Mouse (Mus musculus): ENCODE measurements around the gene A030014E15Rik. TPM values are rescaled to one million over a fixed set of nuclear protein-coding genes. Genes with fewer than 3 reads are reported as not detected.

A030014E15Rik gene
- total RNA-seq, 1 experiment, result not detected

DNA sequence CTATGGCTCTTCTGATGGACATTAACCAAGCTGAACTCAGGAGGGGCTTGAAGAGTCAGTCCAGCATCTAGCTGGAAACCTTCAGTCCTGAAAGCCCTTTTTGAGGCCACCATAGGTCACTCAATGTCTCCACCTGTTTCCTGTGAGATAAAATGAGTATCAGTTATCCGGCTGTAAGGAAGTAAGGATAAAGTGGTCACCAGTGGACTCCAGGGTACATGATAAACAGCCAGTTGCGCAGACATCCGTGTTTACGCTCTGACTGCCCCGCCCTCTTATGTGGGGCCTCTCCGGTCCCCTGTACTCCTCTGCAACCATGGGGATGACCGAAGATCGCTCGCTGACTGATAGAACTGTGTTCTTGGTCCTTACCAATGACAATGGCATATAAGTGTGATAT, 49.6 kb downstream of the A030014E15Rik start:
- no peaks in the 10 kb centered on the region for H3K36me3 ChIP-seq (ENCODE audit: control insufficient read depth, insufficient read depth, low read length, poor library complexity, severe bottlenecking)
- no peaks in the 10 kb centered on the region for H3K9me3 ChIP-seq (ENCODE audit: control insufficient read depth, insufficient read depth, low read depth, low read length)
- DNase-seq (ENCODE audit: low read depth, low spot score), result no peak
- in situ Hi-C loops (cut with MboI; ENCODE audit: low sequenced_read_pairs in 2 of 2, unreplicated experiment in 2 of 2), result no loop called here
- no peak overlapping the region for H3K4me3 ChIP-seq (ENCODE audit: insufficient read depth in 1 of 2, low read depth in 1 of 2, low read length in 2 of 2, poor library complexity in 1 of 2, severe bottlenecking in 1 of 2)
- H3K4me1 ChIP-seq (ENCODE audit: control insufficient read depth in 2 of 2, insufficient read depth in 2 of 2, low read length in 2 of 2, poor library complexity in 1 of 2), result no peaks in the 10 kb centered on the region
- no peak overlapping the region for H3K27ac ChIP-seq (ENCODE audit: insufficient read depth, low read depth, low read length, poor library complexity, severe bottlenecking)
- TF ChIP-seq CHD2 (IDR thresholded peaks at IDR 0.05; ENCODE audit: low read depth, low read length) (no peak), ZNF384 (IDR thresholded peaks at IDR 0.05; ENCODE audit: low read depth, low read length) (no peak), MAFK (IDR thresholded peaks at IDR 0.05; ENCODE audit: insufficient read depth, low read depth, low read length) (no peak), HCFC1 (IDR thresholded peaks at IDR 0.05; ENCODE audit: borderline replicate concordance, insufficient read depth, low read length) (no peak), ZC3H11A (IDR thresholded peaks at IDR 0.05; ENCODE audit: borderline replicate concordance, low read depth, low read length) (no peak)
- H3K9ac ChIP-seq (ENCODE audit: insufficient read depth, low read depth, low read length, poor library complexity, severe bottlenecking), result no peak overlapping the region

Other genes with a start within 250 kb of the A030014E15Rik start
- gene Mff, start 200.0 kb upstream of the A030014E15Rik start, total RNA-seq (2012; rRNA removed), result 52.2 and 70.4 TPM in 2 replicates
- not detected in 2 replicates for gene Tm4sf20, start 156.5 kb upstream of the A030014E15Rik start, total RNA-seq (2012; rRNA removed)
- gene Gm47791, start 153.7 kb upstream of the A030014E15Rik start, total RNA-seq (2012; rRNA removed), result not detected in 2 replicates
- gene Agfg1, start 85.4 kb upstream of the A030014E15Rik start, total RNA-seq (2012; rRNA removed), result 46.1 and 66.6 TPM in 2 replicates
- gene A030005L19Rik, start 11.6 kb upstream of the A030014E15Rik start, total RNA-seq (2012; rRNA removed), result 0.80 and 0.95 TPM in 2 replicates
- gene Gm6217, start 6.5 kb downstream of the A030014E15Rik start, total RNA-seq (2012; rRNA removed), result not detected in 2 replicates
- not detected in 2 replicates for gene A030003K21Rik, start 18.5 kb downstream of the A030014E15Rik start, total RNA-seq (2012; rRNA removed)
- gene Gm7544, start 31.1 kb downstream of the A030014E15Rik start, total RNA-seq (2012; rRNA removed), result not detected in 2 replicates
- gene Gm47955, start 35.4 kb downstream of the A030014E15Rik start, total RNA-seq (2012; rRNA removed), result not detected in 2 replicates
- gene Gm47959, start 75.6 kb downstream of the A030014E15Rik start, total RNA-seq (2012; rRNA removed), result not detected in 2 replicates
- 1.3 and 1.9 TPM in 2 replicates for gene Slc19a3, start 113.5 kb downstream of the A030014E15Rik start, total RNA-seq (2012; rRNA removed)
- gene Krtap28-10, start 117.6 kb downstream of the A030014E15Rik start, total RNA-seq (2012; rRNA removed), result not detected in 2 replicates
- gene Gm47969, start 120.0 kb downstream of the A030014E15Rik start, total RNA-seq (2012; rRNA removed), result 0.22 TPM in 1 of 2 replicates, not detected in the other
- gene A030005K14Rik, start 134.5 kb downstream of the A030014E15Rik start, total RNA-seq (2012; rRNA removed), result not detected in 2 replicates
- not detected in 2 replicates for gene Krtap28-13, start 136.0 kb downstream of the A030014E15Rik start, total RNA-seq (2012; rRNA removed)
- gene Ccl20, start 191.8 kb downstream of the A030014E15Rik start, total RNA-seq (2012; rRNA removed), result 0.53 and 0.89 TPM in 2 replicates
- gene Daw1, start 234.8 kb downstream of the A030014E15Rik start, total RNA-seq (2012; rRNA removed), result not detected in 2 replicates